Mouse (Mus musculus) lung, adult 18-20 months (tissue): ENCODE data around the gene Trpm4.

Experiments
- DNase-seq, 2 experiments: peaks; one replicate each; pipeline ENCODE4 v3.0.0; 2022; ENCODE audit warnings: mixed read lengths in 2 of 2

Trpm4 gene

GRCm38 (mm10) chr7:45312023-45312422 lies 21.6 kb downstream of the Trpm4 start:
- DNase-seq: peak in 1 of 2 experiments; percentile 25

GRCm38 (mm10) chr7:45309455-45309854 lies 24.1 kb downstream of the Trpm4 start:
- DNase-seq: peak; percentile 41 to 65

- peak in 1 of 2 experiments; percentile 26 for DNase-seq
Observed at GRCm38 (mm10) chr7:45308551-45309240, 24.9 kb downstream of the Trpm4 start.

DNA sequence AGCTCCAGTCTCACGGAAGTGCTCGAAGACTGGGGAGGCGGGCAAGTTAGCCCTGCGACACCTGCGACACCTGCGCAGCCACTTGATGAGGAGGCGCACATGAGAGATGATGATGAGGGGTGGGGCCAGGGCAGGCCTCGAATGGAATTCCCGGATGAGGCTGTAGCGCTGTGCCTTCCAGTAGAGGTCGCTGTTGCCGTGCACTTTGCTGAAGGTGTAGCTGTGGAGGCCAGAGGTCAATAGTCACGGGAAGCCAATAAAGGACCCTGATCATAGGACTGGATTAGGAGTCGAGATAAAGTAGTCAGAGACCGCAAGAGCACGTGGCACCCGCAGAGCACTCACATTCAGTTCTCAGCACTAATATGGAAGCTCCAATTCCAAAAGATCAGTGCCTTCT lies 28.3 kb downstream of the Trpm4 start:
- peak; percentile 76 to 88 for DNase-seq

DNA sequence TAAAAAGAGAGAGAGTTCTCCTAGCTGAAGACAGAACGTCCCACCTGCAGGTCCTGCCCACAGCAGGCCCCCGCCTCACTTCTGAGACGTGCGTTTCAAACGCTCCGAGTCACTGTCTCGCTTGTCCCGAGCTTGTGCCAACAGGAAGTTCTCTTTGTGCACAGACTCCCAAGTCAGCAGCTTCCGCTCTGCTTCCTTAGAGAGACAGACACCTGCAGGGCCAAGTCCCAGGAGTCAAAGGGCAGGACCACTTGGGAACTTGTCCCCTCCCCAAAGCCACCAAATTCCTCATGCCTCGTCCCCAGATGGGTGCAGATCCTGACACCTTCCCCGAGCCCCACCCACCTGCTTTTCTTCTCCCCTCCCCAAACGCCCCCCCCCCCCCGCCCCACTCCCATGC lies 28.7 kb downstream of the Trpm4 start:
- DNase-seq: no peak

DNA sequence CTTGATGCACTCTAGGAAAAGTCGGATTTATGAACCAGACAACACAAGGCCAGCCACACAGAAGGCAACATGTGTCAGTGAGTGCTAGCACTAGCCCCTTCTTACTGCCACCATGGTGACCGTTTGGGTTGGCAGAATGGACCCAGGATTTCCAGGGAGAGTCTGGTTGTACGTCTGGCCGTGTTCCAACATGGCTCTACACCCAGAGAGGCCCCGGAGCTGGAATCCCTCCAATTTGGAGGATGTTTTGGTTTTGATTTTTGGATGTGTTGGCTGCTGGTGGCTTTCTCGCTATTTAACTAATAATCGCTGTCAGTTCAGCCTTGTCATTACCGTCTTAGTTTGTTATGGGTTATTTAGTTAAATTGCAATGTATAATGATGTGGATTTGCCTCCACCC lies 31.0 kb downstream of the Trpm4 start:
- DNase-seq: no peak

DNA sequence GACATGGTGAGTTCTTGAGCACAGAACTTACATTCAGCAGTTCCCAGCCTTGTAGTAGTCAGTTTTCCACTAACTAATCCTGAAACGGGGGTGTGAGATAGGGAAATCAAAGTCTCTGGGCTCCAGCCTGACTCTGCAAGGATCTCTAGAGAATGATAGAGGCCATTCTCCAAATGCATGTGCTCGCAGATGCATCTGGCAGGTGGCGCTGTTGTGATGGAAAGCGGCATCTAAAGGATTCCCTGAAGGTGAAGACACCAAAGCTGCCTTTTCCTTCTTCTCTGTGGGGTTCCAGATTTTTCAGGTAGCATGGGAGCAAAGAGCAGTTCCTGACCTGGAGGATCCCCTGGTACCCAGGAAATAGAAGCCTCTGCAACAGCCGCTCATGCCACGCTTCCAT lies 33.3 kb downstream of the Trpm4 start:
- peak; percentile 58 to 73 for DNase-seq

DNA sequence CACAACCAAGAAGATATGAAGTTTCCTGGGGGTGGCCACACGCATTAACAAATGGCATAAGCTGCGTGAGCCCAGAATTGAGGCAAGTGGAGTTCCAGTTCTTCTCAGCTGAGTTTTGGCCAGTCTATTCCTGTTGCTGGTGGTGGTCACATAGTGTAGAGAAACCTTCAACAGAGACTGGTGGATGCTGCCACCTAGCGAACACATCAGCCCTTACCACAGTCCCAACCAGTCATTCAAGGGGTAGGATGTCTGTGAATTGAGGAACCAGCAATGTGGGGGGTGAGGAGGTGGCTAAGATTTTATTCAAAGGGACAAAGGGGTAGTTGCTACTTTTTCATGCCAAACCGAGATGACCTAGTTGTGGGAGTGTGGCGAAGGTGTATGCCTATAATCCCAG lies 33.8 kb downstream of the Trpm4 start:
- peak; percentile 35 to 47 for DNase-seq

GRCm38 (mm10) chr7:45297563-45297962 lies 36.0 kb downstream of the Trpm4 start:
- no peak for DNase-seq

DNA sequence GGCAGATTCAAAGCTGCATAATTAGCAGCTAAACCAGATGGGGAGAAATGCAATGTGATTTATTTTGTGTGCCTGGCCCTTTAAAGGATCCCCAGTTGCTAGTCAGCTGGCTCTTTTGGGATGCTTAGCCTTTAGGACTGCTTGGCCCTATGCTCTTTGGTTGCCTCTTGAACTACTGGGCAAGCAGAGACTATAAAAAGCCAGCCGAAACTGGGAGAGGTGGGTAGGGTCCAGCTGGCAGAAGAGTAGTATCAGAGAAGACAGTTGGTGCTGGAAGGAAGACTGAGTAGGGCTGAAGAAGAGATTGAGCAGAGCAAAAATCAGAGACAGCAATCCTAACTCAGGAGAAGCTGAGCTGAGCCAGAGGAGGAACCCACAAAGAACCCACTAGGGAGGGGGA lies 37.0 kb downstream of the Trpm4 start:
- no peak for DNase-seq

DNA sequence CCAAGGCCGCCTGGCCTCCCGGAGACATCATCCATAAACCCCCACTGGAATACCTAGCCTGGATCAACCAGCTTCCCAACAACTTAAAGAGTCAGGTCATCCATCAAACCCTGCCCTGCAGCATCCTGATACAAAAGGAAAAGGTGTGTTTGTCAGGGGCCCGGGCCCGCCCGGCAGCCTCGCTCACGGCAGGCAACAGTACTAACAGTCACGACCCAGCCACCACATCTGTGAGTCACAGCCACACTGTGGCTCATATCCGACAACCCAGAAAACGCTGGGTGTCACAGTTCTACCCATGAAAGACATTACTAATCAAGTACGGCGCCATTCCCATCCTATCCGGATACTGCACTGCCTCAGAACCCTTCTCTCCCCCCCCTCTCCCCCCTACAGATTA lies 47.1 kb downstream of the Trpm4 start:
- DNase-seq: no peak

GRCm38 (mm10) chr7:45277136-45277760 lies 56.3 kb downstream of the Trpm4 start, which contains the start of gene Slc6a21:
Gene Slc6a21 (plus strand): TSS chr7:45277513.
- peak; percentile 75 to 86 for DNase-seq

DNA sequence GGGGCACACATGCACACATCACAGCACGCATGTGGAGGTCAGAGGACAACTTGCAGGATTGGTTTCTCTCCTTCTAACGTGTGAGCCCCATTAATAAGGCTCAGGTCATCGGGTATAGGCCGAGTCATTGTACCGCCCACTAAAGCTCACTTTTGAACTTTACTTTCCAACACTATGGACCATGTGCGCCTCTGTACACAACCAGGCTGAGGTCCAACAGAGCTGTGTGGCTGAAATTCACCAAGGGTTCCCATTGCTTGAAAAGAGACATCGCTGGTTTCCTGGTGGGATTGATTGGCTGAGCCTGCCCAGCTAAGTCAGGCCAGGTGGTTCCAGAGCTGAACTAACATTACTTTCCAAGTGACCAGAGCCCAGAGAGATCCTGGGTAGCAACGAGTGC lies 59.9 kb downstream of the Trpm4 start:
- no peak for DNase-seq

- DNase-seq: no peak
Observed at GRCm38 (mm10) chr7:45272786-45273412, 60.7 kb downstream of the Trpm4 start.

DNA sequence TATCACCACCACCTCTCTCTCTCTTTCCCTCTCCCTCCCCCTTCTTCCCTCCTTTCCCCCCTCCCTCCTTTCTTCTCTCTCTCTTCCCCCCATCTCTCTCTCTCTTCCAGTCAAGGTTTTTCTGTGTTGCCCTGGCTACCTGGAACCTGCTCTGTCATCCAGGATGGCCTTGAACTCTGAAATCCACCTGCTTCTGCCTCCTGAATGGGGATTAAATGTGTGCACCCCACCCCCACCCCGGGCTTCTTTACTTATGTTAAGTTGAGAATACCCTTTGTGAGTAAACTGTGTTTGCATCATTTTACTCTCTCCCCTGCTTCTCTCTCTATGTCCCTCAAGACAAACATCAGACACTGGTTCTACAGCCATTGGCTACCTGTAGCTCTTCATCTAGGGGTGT lies 68.1 kb downstream of the Trpm4 start:
- DNase-seq: no peak

DNA sequence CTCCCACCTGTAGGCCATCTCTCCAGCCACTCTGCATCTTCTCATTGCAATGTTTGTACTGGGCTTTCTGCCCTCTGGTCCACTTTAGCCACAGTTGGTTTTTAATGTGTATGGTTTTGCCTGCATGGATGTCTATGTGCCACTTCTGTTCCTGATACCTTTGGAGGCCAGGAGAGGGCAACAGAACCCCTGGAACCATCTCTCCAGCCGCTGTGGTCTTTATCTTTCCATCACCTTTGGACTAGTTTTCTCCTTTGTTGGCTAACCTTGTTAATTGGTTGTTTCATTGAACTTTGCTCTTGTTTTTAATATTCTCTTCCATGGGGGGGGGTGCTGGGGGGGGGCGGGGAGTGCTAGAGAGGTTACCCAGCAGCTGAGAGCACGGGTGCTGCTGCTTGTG lies 69.2 kb downstream of the Trpm4 start:
- DNase-seq: no peak

GRCm38 (mm10) chr7:45263006-45263607 lies 70.5 kb downstream of the Trpm4 start:
- DNase-seq: no peak

DNA sequence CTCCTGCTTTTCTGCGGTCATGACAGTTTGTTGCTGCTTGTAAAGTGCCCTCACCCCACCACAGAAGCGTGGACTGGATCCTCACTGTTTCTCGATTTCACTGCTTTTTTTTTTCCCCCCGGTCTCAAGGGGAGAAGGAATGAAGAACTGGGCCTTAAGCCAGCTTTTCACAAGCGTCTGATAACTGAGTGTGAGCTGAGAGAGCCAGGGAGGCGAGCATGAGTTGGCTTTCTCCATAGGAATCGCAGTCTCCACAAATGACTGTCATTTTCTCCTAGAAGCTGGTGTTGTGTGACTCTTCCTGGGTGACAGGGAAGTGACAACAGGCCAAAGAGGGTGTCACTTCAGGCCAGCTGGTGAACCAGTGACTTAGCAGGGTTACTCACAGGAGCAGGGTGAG lies 71.3 kb downstream of the Trpm4 start:
- DNase-seq: peak in 1 of 2 experiments; percentile 12

- DNase-seq: no peak
Observed at GRCm38 (mm10) chr7:45259281-45259680, 74.3 kb downstream of the Trpm4 start.

DNA sequence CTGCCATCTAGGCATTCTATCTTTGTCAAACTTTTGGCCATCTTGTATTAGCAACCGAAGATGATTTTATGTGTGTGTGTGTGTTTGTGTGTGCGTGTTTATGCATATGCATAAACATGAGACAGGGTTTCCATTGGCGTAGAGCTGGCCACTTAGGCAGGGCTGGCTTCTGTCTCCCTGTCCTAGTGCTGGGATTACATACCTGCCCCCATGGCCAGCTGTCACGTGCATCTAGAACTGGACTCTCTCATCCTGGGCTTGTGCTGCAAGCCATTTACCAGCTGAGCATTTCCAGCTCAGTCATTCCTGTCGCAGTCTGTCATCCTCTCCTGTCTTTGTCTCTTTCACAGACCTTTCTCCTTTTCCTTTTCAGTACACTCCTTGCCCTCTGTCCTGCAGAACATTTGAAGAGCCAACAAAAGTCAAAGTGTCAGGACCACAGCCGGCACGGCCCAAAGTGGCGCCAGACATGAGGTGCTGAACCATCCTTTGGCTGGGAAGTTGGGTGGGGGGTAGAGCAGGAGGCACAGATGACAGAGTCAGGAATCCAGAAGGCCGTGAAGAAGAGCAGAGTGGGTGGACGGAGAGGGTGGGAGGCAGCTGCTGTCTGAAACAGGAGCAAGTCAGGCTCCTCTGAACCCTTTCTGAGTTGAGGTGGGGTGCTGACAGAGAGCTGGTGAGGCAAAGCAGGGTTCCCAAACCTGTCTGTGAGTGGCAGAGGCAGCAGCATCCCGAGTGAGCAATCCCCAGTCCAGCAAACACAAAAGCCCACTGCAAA lies 76.3 kb downstream of the Trpm4 start:
- DNase-seq: no peak

DNA sequence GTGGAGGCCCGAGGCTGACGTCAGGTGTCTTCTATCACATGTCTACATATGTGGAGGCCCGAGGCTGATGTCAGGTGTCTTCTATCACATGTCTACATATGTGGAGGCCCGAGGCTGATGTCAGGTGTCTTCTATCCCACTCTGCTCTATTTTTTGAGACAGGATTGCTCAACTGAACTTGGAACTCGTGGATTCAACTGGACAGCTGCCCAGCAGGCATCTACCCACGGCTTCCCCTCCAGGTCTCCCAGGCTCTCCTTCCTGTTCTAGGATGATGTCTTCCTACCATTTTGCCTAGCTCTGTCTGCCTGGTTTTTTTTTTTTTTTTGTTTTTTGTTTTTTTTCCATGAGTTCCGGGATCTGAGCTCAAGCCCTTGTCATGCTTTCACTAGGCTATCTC lies 77.8 kb downstream of the Trpm4 start:
- peak; percentile 60 to 62 for DNase-seq

- no peak for DNase-seq
Observed at GRCm38 (mm10) chr7:45253806-45254205, 79.8 kb downstream of the Trpm4 start.
